Mouse (Mus musculus) brain, embryonic 14.5 days (tissue): Measurements from ENCODE around the gene Hnrnpc.

ENCODE experiments used
- CTCF ChIP-seq: fragments of 200-500 bp; IDR thresholded peaks from 2 replicates; pipeline ENCODE4 v1.5.1; 2012; ENCODE audit warnings: inconsistent platforms, mild to moderate bottlenecking, moderate library complexity, borderline replicate concordance; ENCODE audit not compliant: insufficient read depth, insufficient read length; ENCODE audit errors: extremely low read depth
- POLR2A ChIP-seq: fragments of 200-500 bp; IDR thresholded peaks from 2 replicates; pipeline ENCODE4 v1.6.1; 2012; ENCODE audit warnings: mild to moderate bottlenecking, inconsistent platforms, borderline replicate concordance; ENCODE audit not compliant: poor library complexity, insufficient read depth, insufficient read length, severe bottlenecking; ENCODE audit errors: extremely low read depth

DNA sequence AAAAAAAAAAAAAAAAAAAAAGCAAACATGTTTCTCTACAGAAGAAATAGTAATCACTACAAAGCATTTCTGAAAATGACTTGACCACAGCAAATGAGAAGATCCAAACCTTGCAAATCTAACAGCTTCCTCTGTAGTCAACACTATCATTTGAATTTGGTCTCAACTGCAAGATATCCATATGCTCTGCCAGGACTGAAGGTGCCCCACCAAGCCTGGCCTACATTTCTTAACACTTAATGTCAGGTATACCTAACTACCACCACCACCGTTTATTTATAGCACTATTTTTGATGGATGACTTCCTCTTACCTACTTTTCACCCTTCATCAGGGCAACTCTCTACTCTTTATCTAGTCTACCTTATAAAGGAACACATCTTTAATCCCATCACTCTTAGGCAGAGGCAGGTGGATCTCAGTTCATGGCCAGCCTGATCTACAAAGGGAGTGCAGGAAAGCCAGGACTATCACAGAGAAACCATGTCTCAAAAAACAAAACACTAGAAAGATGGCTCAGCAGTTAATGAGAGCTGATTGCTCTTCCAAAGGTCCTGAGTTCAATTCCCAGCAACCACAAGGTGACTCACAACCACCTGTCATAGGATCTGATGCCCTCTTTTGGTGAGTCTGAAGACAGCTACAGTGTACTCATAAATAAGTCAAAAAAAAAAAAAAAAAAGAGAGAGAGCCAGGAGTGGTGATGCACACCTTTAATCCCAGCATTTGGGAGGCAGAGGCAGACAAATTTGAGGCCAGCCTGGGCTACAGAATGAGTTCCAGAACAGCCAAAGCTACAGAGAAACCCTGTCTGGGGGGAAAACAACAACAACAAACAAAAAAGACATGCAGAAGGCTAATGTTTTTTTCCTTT, 2.3 kb downstream of the Hnrnpc start:
- TF ChIP-seq CTCF (no peak), POLR2A (no peak)
